Mouse (Mus musculus): ENCODE results near the gene Oxct2b.

- no peak for TF ChIP-seq CTCF (IDR thresholded peaks at IDR 0.05; ENCODE audit: low read depth)
- no peak for TF ChIP-seq EP300 (optimal IDR thresholded peaks at IDR 0.05)
Measured at GRCm38 (mm10) chr4:123152976-123153375, 36.9 kb downstream of the Oxct2b start.

All from stomach, postnatal 0 days (tissue).